Mouse (Mus musculus): ENCODE data around the gene Rora. TPM values are rescaled to one million over a fixed set of nuclear protein-coding genes. Genes with fewer than 3 reads are reported as not detected.

Gene Rora
- polyA plus RNA-seq, 1 experiment = 4.7 TPM

DNA sequence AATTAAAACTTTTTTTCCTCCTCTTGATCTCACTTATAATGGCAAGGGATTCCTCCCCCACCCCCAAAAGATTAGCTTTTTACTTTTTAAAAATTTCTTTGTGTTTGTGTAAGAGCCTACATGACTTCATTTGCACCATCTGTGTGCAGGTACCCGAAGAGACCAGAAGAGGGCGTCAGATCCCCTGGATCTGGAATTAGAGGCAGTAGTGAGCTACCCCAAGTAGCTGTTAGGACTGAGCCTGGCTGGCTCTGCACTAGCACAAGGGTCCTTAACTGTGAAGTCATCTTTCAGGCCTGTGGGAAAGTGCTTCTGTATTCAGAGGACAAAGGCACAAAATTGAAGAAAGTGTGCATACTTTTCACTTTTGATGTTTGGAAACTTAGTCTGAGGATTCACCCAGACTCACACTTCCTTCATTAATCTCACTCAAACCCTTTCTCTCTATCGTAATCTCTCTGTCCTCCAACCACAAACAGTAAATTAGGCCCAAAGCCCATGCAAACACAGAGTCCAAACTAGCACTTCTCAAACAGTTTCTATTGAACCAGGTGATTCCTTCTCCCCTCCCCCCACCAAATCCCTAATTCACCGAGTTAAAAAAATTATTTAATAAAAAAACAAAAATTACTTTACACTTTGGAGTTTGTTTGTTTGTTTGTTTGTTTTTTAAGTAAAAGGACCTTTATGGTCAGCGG, 246.1 kb downstream of the Rora start:
- no peak for DNase-seq
- Histone ChIP-seq H3K36me3 (ENCODE audit: control insufficient read depth, insufficient read depth, low read length) (no peaks in the 10 kb centered on the region), H3K27me3 (ENCODE audit: control insufficient read depth, insufficient read depth, low read length) (no peaks in the 10 kb centered on the region), H3K4me3 (ENCODE audit: control insufficient read depth, insufficient read depth, low read length) (no peak overlapping the region), H3K27ac (ENCODE audit: control insufficient read depth, insufficient read depth, low read length) (no peak overlapping the region), H3K4me1 (replicated peaks; ENCODE audit: control insufficient read depth, insufficient read depth, low read length) (no peaks in the 10 kb centered on the region)
- 81% methylated on average over 5 of the region's 5 CpGs for WGBS
- TF ChIP-seq POLR2A (IDR thresholded peaks at IDR 0.05; ENCODE audit: control insufficient read depth, extremely low read depth, insufficient read depth, low read length, poor library complexity) (no peak), CTCF (IDR thresholded peaks at IDR 0.05; ENCODE audit: borderline replicate concordance, control insufficient read depth, extremely low read depth, insufficient read depth, low read length, poor library complexity) (no peak)

- WGBS = 91% methylated on average over 6 of the region's 6 CpGs
- Histone ChIP-seq H3K27ac (ENCODE audit: control insufficient read depth, insufficient read depth, low read length) (no peak overlapping the region), H3K4me3 (ENCODE audit: control insufficient read depth, insufficient read depth, low read length) (no peak overlapping the region), H3K4me1 (replicated peaks; ENCODE audit: control insufficient read depth, insufficient read depth, low read length) (no peaks in the 10 kb centered on the region), H3K27me3 (ENCODE audit: control insufficient read depth, insufficient read depth, low read length) (no peaks in the 10 kb centered on the region), H3K36me3 (ENCODE audit: control insufficient read depth, insufficient read depth, low read length) (no peaks in the 10 kb centered on the region)
- no peak for DNase-seq
- TF ChIP-seq CTCF (IDR thresholded peaks at IDR 0.05; ENCODE audit: borderline replicate concordance, control insufficient read depth, extremely low read depth, insufficient read depth, low read length, poor library complexity) (no peak), POLR2A (IDR thresholded peaks at IDR 0.05; ENCODE audit: control insufficient read depth, extremely low read depth, insufficient read depth, low read length, poor library complexity) (no peak)
Observed at GRCm38 (mm10) chr9:68906361-68906883, 252.8 kb downstream of the Rora start.

- WGBS = 93% methylated on average over 8 of the region's 8 CpGs
- DNase-seq = no peak
- no peaks in the 10 kb centered on the region for H3K36me3 ChIP-seq (ENCODE audit: control insufficient read depth, insufficient read depth, low read length)
- no peak for TF ChIP-seq CTCF (IDR thresholded peaks at IDR 0.05; ENCODE audit: borderline replicate concordance, control insufficient read depth, extremely low read depth, insufficient read depth, low read length, poor library complexity)
- no peak for TF ChIP-seq POLR2A (IDR thresholded peaks at IDR 0.05; ENCODE audit: control insufficient read depth, extremely low read depth, insufficient read depth, low read length, poor library complexity)
- H3K4me3 ChIP-seq (ENCODE audit: control insufficient read depth, insufficient read depth, low read length) = no peak overlapping the region
- H3K27me3 ChIP-seq (ENCODE audit: control insufficient read depth, insufficient read depth, low read length) = no peaks in the 10 kb centered on the region
- H3K27ac ChIP-seq (ENCODE audit: control insufficient read depth, insufficient read depth, low read length) = no peak overlapping the region
- H3K4me1 ChIP-seq (replicated peaks; ENCODE audit: control insufficient read depth, insufficient read depth, low read length) = no peaks in the 10 kb centered on the region
Observed at GRCm38 (mm10) chr9:68912483-68913151, 259.0 kb downstream of the Rora start.

DNA sequence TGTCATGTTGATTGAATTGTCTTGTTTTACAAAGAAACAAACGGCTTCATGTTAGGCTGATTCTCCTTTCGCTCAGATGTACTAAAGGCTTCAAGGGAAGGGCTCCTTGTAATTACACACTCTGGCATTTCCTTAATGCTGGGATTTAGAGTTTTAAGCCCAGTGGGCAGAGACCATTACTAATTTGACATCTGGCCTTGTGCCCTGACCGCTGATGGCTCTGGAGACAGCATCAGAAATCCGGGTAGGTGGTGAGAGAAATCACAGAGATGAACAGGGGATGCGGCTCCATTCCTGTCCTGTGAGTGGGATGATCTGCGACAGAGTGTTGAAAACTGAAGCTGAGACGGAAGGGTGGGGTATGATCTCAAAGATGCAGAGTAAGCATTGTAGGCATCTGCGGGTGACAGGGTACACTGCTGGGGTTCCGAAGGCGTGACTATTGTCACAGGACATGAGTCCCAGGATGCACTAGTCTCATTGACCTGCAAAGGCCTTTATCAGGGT, 259.7 kb downstream of the Rora start:
- Histone ChIP-seq H3K4me3 (ENCODE audit: control insufficient read depth, insufficient read depth, low read length) (no peak overlapping the region), H3K4me1 (replicated peaks; ENCODE audit: control insufficient read depth, insufficient read depth, low read length) (no peaks in the 10 kb centered on the region), H3K36me3 (ENCODE audit: control insufficient read depth, insufficient read depth, low read length) (no peaks in the 10 kb centered on the region), H3K27me3 (ENCODE audit: control insufficient read depth, insufficient read depth, low read length) (no peaks in the 10 kb centered on the region), H3K27ac (ENCODE audit: control insufficient read depth, insufficient read depth, low read length) (no peak overlapping the region)
- TF ChIP-seq CTCF (IDR thresholded peaks at IDR 0.05; ENCODE audit: borderline replicate concordance, control insufficient read depth, extremely low read depth, insufficient read depth, low read length, poor library complexity) (no peak), POLR2A (IDR thresholded peaks at IDR 0.05; ENCODE audit: control insufficient read depth, extremely low read depth, insufficient read depth, low read length, poor library complexity) (no peak)
- DNase-seq = no peak
- WGBS = 94% methylated on average over 10 of the region's 10 CpGs

- no peaks in the 10 kb centered on the region for H3K4me1 ChIP-seq (replicated peaks; ENCODE audit: control insufficient read depth, insufficient read depth, low read length)
- no peak overlapping the region for H3K4me3 ChIP-seq (ENCODE audit: control insufficient read depth, insufficient read depth, low read length)
- H3K36me3 ChIP-seq (ENCODE audit: control insufficient read depth, insufficient read depth, low read length) = no peaks in the 10 kb centered on the region
- DNase-seq = no peak
- H3K27ac ChIP-seq (ENCODE audit: control insufficient read depth, insufficient read depth, low read length) = no peak overlapping the region
- TF ChIP-seq CTCF (IDR thresholded peaks at IDR 0.05; ENCODE audit: borderline replicate concordance, control insufficient read depth, extremely low read depth, insufficient read depth, low read length, poor library complexity) (no peak), POLR2A (IDR thresholded peaks at IDR 0.05; ENCODE audit: control insufficient read depth, extremely low read depth, insufficient read depth, low read length, poor library complexity) (no peak)
- no peaks in the 10 kb centered on the region for H3K27me3 ChIP-seq (ENCODE audit: control insufficient read depth, insufficient read depth, low read length)
- WGBS = 93% methylated on average over 4 of the region's 4 CpGs
Observed at GRCm38 (mm10) chr9:68914541-68915275, 261.1 kb downstream of the Rora start.

DNA sequence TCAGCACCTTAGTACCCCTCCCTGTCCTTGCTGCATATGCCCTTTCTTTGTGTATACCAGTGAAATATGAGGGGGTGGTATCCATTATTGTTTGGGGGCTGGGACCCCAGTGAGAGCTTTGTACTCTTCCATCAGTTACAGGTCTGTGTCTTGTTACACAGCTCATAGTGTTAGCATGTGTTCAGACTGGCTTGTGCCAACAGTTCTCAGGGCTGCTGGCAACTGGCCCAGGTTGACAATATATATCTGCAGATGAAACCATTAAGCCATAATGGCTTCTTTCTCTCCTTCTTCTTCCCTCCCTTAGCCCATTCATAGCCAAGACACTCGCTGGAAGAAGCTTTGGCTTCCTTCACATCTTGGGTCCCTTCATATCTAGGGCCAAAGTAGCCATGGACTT, 263.2 kb downstream of the Rora start:
- 81% methylated on average over 1 of the region's 1 CpGs for WGBS
- no peak overlapping the region for H3K4me3 ChIP-seq (ENCODE audit: control insufficient read depth, insufficient read depth, low read length)
- H3K36me3 ChIP-seq (ENCODE audit: control insufficient read depth, insufficient read depth, low read length) = no peaks in the 10 kb centered on the region
- H3K4me1 ChIP-seq (replicated peaks; ENCODE audit: control insufficient read depth, insufficient read depth, low read length) = no peaks in the 10 kb centered on the region
- H3K27me3 ChIP-seq (ENCODE audit: control insufficient read depth, insufficient read depth, low read length) = no peaks in the 10 kb centered on the region
- no peak for DNase-seq
- H3K27ac ChIP-seq (ENCODE audit: control insufficient read depth, insufficient read depth, low read length) = no peak overlapping the region
- TF ChIP-seq POLR2A (IDR thresholded peaks at IDR 0.05; ENCODE audit: control insufficient read depth, extremely low read depth, insufficient read depth, low read length, poor library complexity) (no peak), CTCF (IDR thresholded peaks at IDR 0.05; ENCODE audit: borderline replicate concordance, control insufficient read depth, extremely low read depth, insufficient read depth, low read length, poor library complexity) (no peak)

All from thymus, adult 2 months (tissue).